Mouse (Mus musculus): Measurements from ENCODE around the gene Cycs.
A peak's percentile ranks its signal among the peaks of the same experiment; 100 is the strongest.

Cycs gene

GRCm38 (mm10) chr6:50545412-50546043, 20.8 kb downstream of the Cycs start:
- peak in 1 of 2 experiments; percentile 31 for DNase-seq (ENCODE audit: low spot score in 2 of 2)

GRCm38 (mm10) chr6:50542535-50542934, 23.8 kb downstream of the Cycs start:
- DNase-seq (ENCODE audit: low spot score in 2 of 2), result no peak

GRCm38 (mm10) chr6:50539641-50540040, 26.7 kb downstream of the Cycs start:
- DNase-seq (ENCODE audit: low spot score in 2 of 2), result peak; percentile 49 to 71

- peak; percentile 69 to 73 for DNase-seq (ENCODE audit: low spot score in 2 of 2)
Observed at GRCm38 (mm10) chr6:50536461-50536892, 29.9 kb downstream of the Cycs start.

GRCm38 (mm10) chr6:50535346-50535745, 31.0 kb downstream of the Cycs start:
- DNase-seq (ENCODE audit: low spot score in 2 of 2), result no peak

GRCm38 (mm10) chr6:50531920-50532319, 34.4 kb downstream of the Cycs start:
- no peak for DNase-seq (ENCODE audit: low spot score in 2 of 2)

- DNase-seq (ENCODE audit: low spot score in 2 of 2), result no peak
Observed at GRCm38 (mm10) chr6:50531003-50531402, 35.3 kb downstream of the Cycs start.

GRCm38 (mm10) chr6:50529194-50529593, 37.1 kb downstream of the Cycs start:
- DNase-seq (ENCODE audit: low spot score in 2 of 2), result no peak

- no peak for DNase-seq (ENCODE audit: low spot score in 2 of 2)
Observed at GRCm38 (mm10) chr6:50527416-50527815, 38.9 kb downstream of the Cycs start.

- DNase-seq (ENCODE audit: low spot score in 2 of 2), result peak; percentile 59 to 68
Observed at GRCm38 (mm10) chr6:50526597-50527024, 39.7 kb downstream of the Cycs start.

GRCm38 (mm10) chr6:50525846-50526245, 40.5 kb downstream of the Cycs start:
- DNase-seq (ENCODE audit: low spot score in 2 of 2), result no peak

GRCm38 (mm10) chr6:50524261-50524896, 42.0 kb downstream of the Cycs start:
- DNase-seq (ENCODE audit: low spot score in 2 of 2), result no peak

- no peak for DNase-seq (ENCODE audit: low spot score in 2 of 2)
Observed at GRCm38 (mm10) chr6:50522772-50523171, 43.6 kb downstream of the Cycs start.

- DNase-seq (ENCODE audit: low spot score in 2 of 2), result no peak
Observed at GRCm38 (mm10) chr6:50521532-50522135, 44.7 kb downstream of the Cycs start.

- DNase-seq (ENCODE audit: low spot score in 2 of 2), result no peak
Observed at GRCm38 (mm10) chr6:50520139-50520538, 46.2 kb downstream of the Cycs start.

- DNase-seq (ENCODE audit: low spot score in 2 of 2), result no peak
Observed at GRCm38 (mm10) chr6:50518371-50518770, 48.0 kb downstream of the Cycs start.

Measured in urinary bladder, postnatal 36 days (tissue).